9 mouse cellular contexts compared by ENCODE assay signal in genomic region chr2:44104282-44105197, GRCm38 (mm10).
A peak's percentile ranks its signal among the peaks of the same experiment; 100 is the strongest.
DNase-seq lines count a peak whose midpoint lies in the region; ATAC-seq lines count a peak whose summit lies in the region.
"Had no signal": no experiment of that assay in that cellular context is flagged by ENCODE, and none has a peak within 500 bp of the region (broad histone marks: within the 10 kb centered on the region; RNA-seq: fewer than 3 reads in every experiment).

No protein-coding gene starts in this region.

- no peaks in the 10 kb centered on the region for H3K27me3 ChIP-seq in forebrain, embryonic 16.5 days (replicated peaks; ENCODE audit: control insufficient read depth, insufficient read depth, low read length)
- no peaks in the 10 kb centered on the region for H3K27me3 ChIP-seq in hindbrain, embryonic 11.5 days (ENCODE audit: control insufficient read depth, insufficient read depth, low read length)
- no peaks in the 10 kb centered on the region for H3K27me3 ChIP-seq in stomach, embryonic 16.5 days (ENCODE audit: control insufficient read depth, insufficient read depth, low read length)

- no peaks in the 10 kb centered on the region for H3K9me3 ChIP-seq in forebrain, embryonic 16.5 days (ENCODE audit: control insufficient read depth, low read length)
- H3K9me3 ChIP-seq in hindbrain, embryonic 11.5 days (ENCODE audit: control insufficient read depth, low read length), result no peaks in the 10 kb centered on the region
- H3K9me3 ChIP-seq in stomach, embryonic 16.5 days (replicated peaks; ENCODE audit: control insufficient read depth, low read length), result no peaks in the 10 kb centered on the region
- H3K9me3 ChIP-seq: G1E had no signal

- H3K4me3 ChIP-seq in forebrain, embryonic 16.5 days (replicated peaks; ENCODE audit: low read length), result no peak overlapping the region
- no peak overlapping the region for H3K4me3 ChIP-seq in hindbrain, embryonic 11.5 days (ENCODE audit: low read depth, low read length)
- no peak overlapping the region for H3K4me3 ChIP-seq in stomach, embryonic 16.5 days (replicated peaks; ENCODE audit: low read length)

- peak; percentile 44 for DNase-seq in right cerebral cortex, adult 18-20 months
- DNase-seq in right cerebral cortex, postnatal 36 days (ENCODE audit: low spot score in 2 of 2), result no peak
- peak; percentile 39 for DNase-seq in hindbrain, embryonic 11.5 days (ENCODE audit: low spot score)
- peak; percentile 30 to 53 for DNase-seq in layer of hippocampus, postnatal 10 days (ENCODE audit: low spot score in 2 of 2)
- DNase-seq in lung, postnatal 36 days, result peak; percentile 40
- no peak for DNase-seq in thymus, postnatal 36 days

- 44% methylated on average over 22 of the region's 22 CpGs for WGBS in forebrain, embryonic 16.5 days
- WGBS in hindbrain, embryonic 11.5 days, result 47% methylated on average over 22 of the region's 22 CpGs
- 39% methylated on average over 22 of the region's 22 CpGs for WGBS in stomach, embryonic 16.5 days

- peak overlapping the region; percentile 61 for H3K27ac ChIP-seq in forebrain, embryonic 16.5 days (ENCODE audit: low read length)
- no peak overlapping the region for H3K27ac ChIP-seq in hindbrain, embryonic 11.5 days (ENCODE audit: low read depth, low read length)
- H3K27ac ChIP-seq in stomach, embryonic 16.5 days (ENCODE audit: low read length), result peak overlapping the region; percentile 92

- H3K9ac ChIP-seq in forebrain, embryonic 16.5 days (replicated peaks; ENCODE audit: low read depth, low read length), result peak overlapping the region; percentile 40
- no peak overlapping the region for H3K9ac ChIP-seq in hindbrain, embryonic 11.5 days (ENCODE audit: low read depth, low read length)
- no peak overlapping the region; the same call in 1 of the 2 replicates for H3K9ac ChIP-seq in stomach, embryonic 16.5 days (ENCODE audit: low read length)

- no peaks in the 10 kb centered on the region for H3K36me3 ChIP-seq in forebrain, embryonic 16.5 days (ENCODE audit: control insufficient read depth, insufficient read depth)
- H3K36me3 ChIP-seq in hindbrain, embryonic 11.5 days (ENCODE audit: control insufficient read depth, insufficient read depth, low read length), result no peaks in the 10 kb centered on the region
- H3K36me3 ChIP-seq in stomach, embryonic 16.5 days (ENCODE audit: control insufficient read depth, insufficient read depth, low read length), result no peaks in the 10 kb centered on the region
- H3K36me3 ChIP-seq: G1E had no signal

- no peak overlapping the region for H3K4me2 ChIP-seq in forebrain, embryonic 16.5 days (ENCODE audit: low read length)
- H3K4me2 ChIP-seq in hindbrain, embryonic 11.5 days (replicated peaks; ENCODE audit: low read depth, low read length), result no peak overlapping the region
- peak overlapping the region; percentile 0 for H3K4me2 ChIP-seq in stomach, embryonic 16.5 days (ENCODE audit: low read depth, low read length)

- ATAC-seq in forebrain, embryonic 16.5 days, result peak; percentile 88
- peak; percentile 71 for ATAC-seq in hindbrain, embryonic 11.5 days (ENCODE audit: low FRiP score)
- peak; percentile 85 for ATAC-seq in stomach, embryonic 16.5 days (ENCODE audit: insufficient read depth, low FRiP score)

- peaks cover 6% of the 10 kb centered on the region; the same call in 1 of the 2 replicates for H3K4me1 ChIP-seq in forebrain, embryonic 16.5 days (replicated peaks; ENCODE audit: control insufficient read depth, insufficient read depth, low read length)
- 0 out of 2 replicates have a peak, but pooled peaks cover 2% of the 10 kb centered on the region for H3K4me1 ChIP-seq in hindbrain, embryonic 11.5 days (replicated peaks; ENCODE audit: control insufficient read depth, insufficient read depth, low read length)
- peaks cover 7% of the 10 kb centered on the region; the same call in 1 of the 2 replicates for H3K4me1 ChIP-seq in stomach, embryonic 16.5 days (ENCODE audit: control insufficient read depth, insufficient read depth, low read length)

Comparison
In these comparisons a context has a peak if more than half of its experiments do, and no peak if none do; other contexts are left out.
1. DNase-seq: peak in right cerebral cortex, adult 18-20 months (single experiment), hindbrain, embryonic 11.5 days (single experiment), layer of hippocampus, postnatal 10 days (2 of 2) and lung, postnatal 36 days (single experiment); none in right cerebral cortex, postnatal 36 days (0 of 2) and thymus, postnatal 36 days (0 of 2).
2. Peak in every context shown above with its lines, with median percentiles within 50 percentile points of each other: ATAC-seq.